Mouse (Mus musculus) liver, adult 2 months (tissue): Measurements from ENCODE around the gene Mcat.

Experiments used
- CTCF ChIP-seq: fragments of 200-500 bp; IDR thresholded peaks from 2 replicates; pipeline ENCODE4 v1.5.1; 2011; ENCODE audit warnings: low read depth, low read length, control low read depth
- POLR2A ChIP-seq: fragments of 200-500 bp; IDR thresholded peaks from 2 replicates; pipeline ENCODE4 v1.6.1; 2011; ENCODE audit warnings: low read length, control low read depth; ENCODE audit not compliant: insufficient read depth; ENCODE audit errors: extremely low read depth

DNA sequence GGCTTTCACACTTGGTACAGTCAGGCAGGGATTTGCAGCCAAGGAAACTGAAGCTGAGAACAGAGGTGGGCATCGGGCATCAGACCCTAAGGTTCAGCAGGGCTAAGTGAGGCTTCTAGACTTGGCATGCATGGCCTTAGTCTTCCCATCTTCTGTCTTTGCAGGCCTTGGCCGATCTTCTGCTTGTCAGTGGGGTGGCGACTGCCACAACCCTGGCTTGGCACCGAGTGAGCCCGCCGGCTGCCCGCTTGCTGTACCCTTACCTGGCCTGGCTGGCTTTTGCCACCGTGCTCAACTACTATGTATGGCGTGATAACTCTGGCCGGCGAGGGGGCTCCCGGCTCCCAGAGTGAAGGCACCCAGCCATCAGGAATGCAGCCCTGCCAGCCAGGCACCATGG is 10.0 kb upstream of the Mcat start:
- no peak for TF ChIP-seq CTCF
- no peak for TF ChIP-seq POLR2A
